Mouse (Mus musculus) bone marrow macrophage, adult 2 months (primary cell): ENCODE results near the gene Chst8.

Source experiments
- CTCF ChIP-seq: IDR thresholded peaks from 2 replicates; pipeline ENCODE4 v1.5.1; 2012; ENCODE audit warnings: low read depth, mild to moderate bottlenecking, low read length, moderate library complexity
- POLR2A ChIP-seq: IDR thresholded peaks from 2 replicates; pipeline ENCODE4 v1.6.1; 2012; ENCODE audit warnings: mild to moderate bottlenecking, low read depth, low read length, borderline replicate concordance

- TF ChIP-seq CTCF (no peak), POLR2A (no peak)
These were observed 42.4 kb upstream of the Chst8 start for GRCm38 (mm10) chr7:34854781-34855352.
